Mouse (Mus musculus): ENCODE measurements around the gene Mpp6.

DNA sequence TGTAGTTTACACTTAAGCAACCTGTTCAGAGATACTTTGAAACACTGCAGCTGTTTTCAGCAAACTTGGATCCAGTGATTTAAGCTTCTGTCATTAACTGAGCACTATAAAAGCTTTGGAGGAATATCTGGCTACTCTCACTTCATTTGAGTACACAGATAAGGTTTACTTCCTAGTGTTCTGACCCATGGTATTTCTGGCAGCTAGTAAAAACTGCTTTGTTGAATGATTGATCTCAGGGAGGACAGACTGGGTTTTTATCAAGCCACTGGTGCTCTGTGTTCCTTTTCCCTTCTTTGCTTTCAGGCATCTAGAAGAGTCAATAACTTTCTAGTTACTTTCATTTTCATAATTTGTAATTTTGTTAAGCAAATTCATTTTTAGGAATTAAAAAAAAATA lies 79.3 kb downstream of the Mpp6 start:
- no peak for TF ChIP-seq CTCF (IDR thresholded peaks at IDR 0.05; ENCODE audit: extremely low read depth, insufficient read length, insufficient replicate concordance, low read depth, low read length)
- TF ChIP-seq POLR2A (IDR thresholded peaks at IDR 0.05; ENCODE audit: low read depth, low read length): no peak

Measured in small intestine, adult 2 months (tissue).